Comparison of ENCODE assay signal across 8 mouse cellular contexts in genomic region chr19:41982791-41983150, GRCm38 (mm10). TPM values are rescaled to one million over a fixed set of nuclear protein-coding genes. Genes with fewer than 3 reads are reported as not detected.
DNase-seq lines count a peak whose midpoint lies in the region; ATAC-seq and TF ChIP-seq lines count a peak whose summit lies in the region.

No protein-coding gene starts in this region.

- H3ac ChIP-seq in myocyte (ENCODE audit: control insufficient read depth, insufficient read length): peak overlapping the region; percentile 62

- 23% methylated on average over 4 of the region's 4 CpGs for WGBS in cerebellum, adult 2 months
- 3% methylated on average over 4 of the region's 4 CpGs for WGBS in embryonic facial prominence, embryonic 14.5 days
- WGBS in limb, embryonic 12.5 days: 5% methylated on average over 4 of the region's 4 CpGs

- ATAC-seq in embryonic facial prominence, embryonic 14.5 days (ENCODE audit: low read depth): no peak
- ATAC-seq in limb, embryonic 12.5 days (ENCODE audit: insufficient number of reproducible peaks, insufficient read depth, low FRiP score, low TSS enrichment, low read depth): no peak

- peak overlapping the region; percentile 89 for H3K4me3 ChIP-seq in cerebellum, adult 2 months (replicated peaks; ENCODE audit: insufficient read depth, low read depth, low read length)
- peak overlapping the region; percentile 93 for H3K4me3 ChIP-seq in embryonic facial prominence, embryonic 14.5 days (ENCODE audit: low read depth, low read length)
- peak overlapping the region; percentile 85 for H3K4me3 ChIP-seq in limb, embryonic 12.5 days (replicated peaks)
- H3K4me3 ChIP-seq in myocyte: peak overlapping the region; percentile 93

- no peaks in the 10 kb centered on the region for H3K36me3 ChIP-seq in embryonic facial prominence, embryonic 14.5 days (ENCODE audit: control insufficient read depth, insufficient read depth, low read length)
- H3K36me3 ChIP-seq in limb, embryonic 12.5 days: 0 out of 2 replicates have a peak, but pooled peaks cover 3% of the 10 kb centered on the region
- peaks cover 3% of the 10 kb centered on the region for H3K36me3 ChIP-seq in myocyte (ENCODE audit: control insufficient read depth, insufficient read depth)

- no peak overlapping the region for H3K27ac ChIP-seq in cerebellum, adult 2 months (ENCODE audit: insufficient read depth, low read length)
- H3K27ac ChIP-seq in embryonic facial prominence, embryonic 14.5 days (replicated peaks; ENCODE audit: low read depth, low read length): peak overlapping the region; percentile 90
- peak overlapping the region; percentile 88; the same call in 1 of the 2 replicates for H3K27ac ChIP-seq in limb, embryonic 12.5 days

- H3K79me2 ChIP-seq in myocyte (ENCODE audit: control insufficient read depth, insufficient read depth): peaks cover 88% of the 10 kb centered on the region

- H3K9ac ChIP-seq in embryonic facial prominence, embryonic 14.5 days (ENCODE audit: low read depth, low read length): peak overlapping the region; percentile 81
- H3K9ac ChIP-seq in limb, embryonic 12.5 days (replicated peaks): peak overlapping the region; percentile 80

- no peaks in the 10 kb centered on the region for H3K27me3 ChIP-seq in cerebellum, adult 2 months (ENCODE audit: control insufficient read depth, insufficient read depth, low read length)
- no peaks in the 10 kb centered on the region for H3K27me3 ChIP-seq in embryonic facial prominence, embryonic 14.5 days (replicated peaks; ENCODE audit: control insufficient read depth, insufficient read depth, low read length)
- peaks cover 6% of the 10 kb centered on the region; the same call in 1 of the 2 replicates for H3K27me3 ChIP-seq in limb, embryonic 12.5 days
- no peaks in the 10 kb centered on the region for H3K27me3 ChIP-seq in myocyte (ENCODE audit: control insufficient read depth, insufficient read depth, insufficient read length)

- no peak for TF ChIP-seq CTCF in cerebellum, adult 2 months (IDR thresholded peaks at IDR 0.05; ENCODE audit: borderline replicate concordance, insufficient read depth, low read depth, low read length)

- H3K9me3 ChIP-seq in embryonic facial prominence, embryonic 14.5 days (ENCODE audit: control insufficient read depth, low read length): no peaks in the 10 kb centered on the region
- H3K9me3 ChIP-seq in limb, embryonic 12.5 days: no peaks in the 10 kb centered on the region

- no peak for DNase-seq in cerebellum, adult 2 months
- DNase-seq in cerebellum, adult 8-10 months: no peak
- DNase-seq in 3134 (ENCODE audit: extremely low read depth, insufficient read length, low spot score): peak; percentile 29
- peak; percentile 54 for DNase-seq in embryonic facial prominence, embryonic 14.5 days (ENCODE audit: low spot score)
- DNase-seq in left cerebral cortex, adult 9 months (ENCODE audit: low spot score in 2 of 2): no peak
- no peak for DNase-seq in right cerebral cortex, adult 2 months (ENCODE audit: low spot score in 2 of 2)

- TF ChIP-seq POLR2A in cerebellum, adult 2 months (IDR thresholded peaks at IDR 0.05; ENCODE audit: borderline replicate concordance, insufficient read depth, low read length): no peak
- no peak for TF ChIP-seq POLR2A in myocyte (IDR thresholded peaks at IDR 0.05; ENCODE audit: insufficient read length, low read depth)

- H3K4me1 ChIP-seq in cerebellum, adult 2 months (ENCODE audit: control insufficient read depth, insufficient read depth, low read length): peaks cover 4% of the 10 kb centered on the region
- H3K4me1 ChIP-seq in embryonic facial prominence, embryonic 14.5 days (ENCODE audit: control insufficient read depth, insufficient read depth, low read length): peaks cover 6% of the 10 kb centered on the region
- H3K4me1 ChIP-seq in limb, embryonic 12.5 days (replicated peaks): peaks cover 32% of the 10 kb centered on the region

- H3K4me2 ChIP-seq in embryonic facial prominence, embryonic 14.5 days (ENCODE audit: low read depth, low read length): peak overlapping the region; percentile 70
- H3K4me2 ChIP-seq in limb, embryonic 12.5 days: peak overlapping the region; percentile 85
- peak overlapping the region; percentile 90 for H3K4me2 ChIP-seq in myocyte (ENCODE audit: low read depth)

TF ChIP-seq in myocyte, 11 proteins besides CTCF, POLR2A, EP300 and RAD21:
- no peak for TF ChIP-seq E2F4 (IDR thresholded peaks at IDR 0.05; ENCODE audit: insufficient read depth)
- no peak for TF ChIP-seq MAX (IDR thresholded peaks at IDR 0.05; ENCODE audit: low read depth)
- TF ChIP-seq MYOD1 (IDR thresholded peaks at IDR 0.05; ENCODE audit: control insufficient read depth in 1 of 3, insufficient read length in 2 of 3, low read depth in 2 of 3): no peak
- TF ChIP-seq REST (IDR thresholded peaks at IDR 0.05; ENCODE audit: insufficient read depth, insufficient read length): no peak
- TF ChIP-seq MYOG (IDR thresholded peaks at IDR 0.05; ENCODE audit: control insufficient read depth in 1 of 3, insufficient read depth in 1 of 3, insufficient read length in 2 of 3, low read depth in 2 of 3): no peak
- no peak for TF ChIP-seq USF1 (IDR thresholded peaks at IDR 0.05; ENCODE audit: low read depth)
- no peak for TF ChIP-seq TCF12 (IDR thresholded peaks at IDR 0.05; ENCODE audit: insufficient read depth, poor library complexity, severe bottlenecking)
- no peak for TF ChIP-seq TCF3 (IDR thresholded peaks at IDR 0.05; ENCODE audit: insufficient read length, low read depth)
- no peak for TF ChIP-seq POLR2AphosphoS2 (IDR thresholded peaks at IDR 0.05; ENCODE audit: insufficient read length, low read depth)
- no peak for TF ChIP-seq CEBPB (IDR thresholded peaks at IDR 0.05; ENCODE audit: insufficient read depth, poor library complexity, severe bottlenecking)
- no peak for TF ChIP-seq SRF (IDR thresholded peaks at IDR 0.05; ENCODE audit: control insufficient read depth, insufficient read length, low read depth)

RNA-seq across cellular contexts. Expression of gene Ubtd1, which starts 1.2 kb away (rescaled TPM):
- polyA plus RNA-seq in cerebellum, adult 2 months (2012; rRNA removed): 28.1 and 29.4 TPM in 2 replicates
- polyA plus RNA-seq in embryonic facial prominence, embryonic 14.5 days (2014; fragmentation: Nextera tagmentation; extraction: Ambion mirVana): 18.7 and 20.8 TPM in 2 replicates
- polyA plus RNA-seq in limb, embryonic 12.5 days (2016; fragmentation: Nextera tagmentation; extraction: Ambion mirVana): 19.1 and 19.3 TPM in 2 replicates
- polyA plus RNA-seq in myocyte (2012; fragmentation: generic; extraction: Trizol): 141 TPM

RNA-seq across cellular contexts. Expression of gene Mms19, which starts 1.8 kb away (rescaled TPM):
- 54.9 and 65.5 TPM in 2 replicates for polyA plus RNA-seq in cerebellum, adult 2 months (2012; rRNA removed)
- 27.5 and 35.2 TPM in 2 replicates for polyA plus RNA-seq in embryonic facial prominence, embryonic 14.5 days (2014; fragmentation: Nextera tagmentation; extraction: Ambion mirVana)
- 41.3 and 42.5 TPM in 2 replicates for polyA plus RNA-seq in limb, embryonic 12.5 days (2016; fragmentation: Nextera tagmentation; extraction: Ambion mirVana)
- 34.2 TPM for polyA plus RNA-seq in myocyte (2012; fragmentation: generic; extraction: Trizol)

RNA-seq across cellular contexts. Expression of gene Zdhhc16, which starts 49.5 kb away (rescaled TPM):
- 60.9 and 70.4 TPM in 2 replicates for polyA plus RNA-seq in cerebellum, adult 2 months (2012; rRNA removed)
- 69.1 and 72.4 TPM in 2 replicates for polyA plus RNA-seq in embryonic facial prominence, embryonic 14.5 days (2014; fragmentation: Nextera tagmentation; extraction: Ambion mirVana)
- 87.6 and 93.2 TPM in 2 replicates for polyA plus RNA-seq in limb, embryonic 12.5 days (2016; fragmentation: Nextera tagmentation; extraction: Ambion mirVana)
- polyA plus RNA-seq in myocyte (2012; fragmentation: generic; extraction: Trizol): 124 TPM

RNA-seq across cellular contexts. Expression of gene Exosc1, which starts 49.5 kb away (rescaled TPM):
- polyA plus RNA-seq in cerebellum, adult 2 months (2012; rRNA removed): 25.6 and 26.3 TPM in 2 replicates
- polyA plus RNA-seq in embryonic facial prominence, embryonic 14.5 days (2014; fragmentation: Nextera tagmentation; extraction: Ambion mirVana): 67.8 and 71.3 TPM in 2 replicates
- polyA plus RNA-seq in limb, embryonic 12.5 days (2016; fragmentation: Nextera tagmentation; extraction: Ambion mirVana): 78.5 and 81.9 TPM in 2 replicates
- polyA plus RNA-seq in myocyte (2012; fragmentation: generic; extraction: Trizol): 49.4 TPM

RNA-seq across cellular contexts. Expression of gene Ankrd2, which starts 53.0 kb away (rescaled TPM):
- 0.32 and 0.54 TPM in 2 replicates for polyA plus RNA-seq in cerebellum, adult 2 months (2012; rRNA removed)
- polyA plus RNA-seq in embryonic facial prominence, embryonic 14.5 days (2014; fragmentation: Nextera tagmentation; extraction: Ambion mirVana): 6.6 and 7.8 TPM in 2 replicates
- 0.25 TPM in 1 of 2 replicates, not detected in the other for polyA plus RNA-seq in limb, embryonic 12.5 days (2016; fragmentation: Nextera tagmentation; extraction: Ambion mirVana)
- polyA plus RNA-seq in myocyte (2012; fragmentation: generic; extraction: Trizol): 110 TPM

Comparison
In these comparisons a context has a peak if more than half of its experiments do, and no peak if none do; other contexts are left out.
1. DNase-seq: peak in 3134 (single experiment) and embryonic facial prominence, embryonic 14.5 days (single experiment); none in cerebellum, adult 2 months (0 of 2), cerebellum, adult 8-10 months (single experiment), left cerebral cortex, adult 9 months (0 of 2) and right cerebral cortex, adult 2 months (0 of 2).
2. Peak in every context shown above with its lines, with median percentiles within 50 percentile points of each other: H3K4me3 ChIP-seq and H3K4me2 ChIP-seq.